Mouse (Mus musculus): Measurements from ENCODE around the gene Krt18. TPM values are rescaled to one million over a fixed set of nuclear protein-coding genes. Genes with fewer than 3 reads are reported as not detected.
A peak's percentile ranks its signal among the peaks of the same experiment; 100 is the strongest.
"Not testable (repeated sequence)": the region's sequence is repeated elsewhere in the genome, so short reads cannot be mapped to it uniquely, and the experiment has no call there.

Gene Krt18
- polyA plus RNA-seq (2016; fragmentation: Nextera tagmentation; extraction: Ambion mirVana), result 47.5 and 50.6 TPM in 2 replicates

- Histone ChIP-seq H3K27me3 (peaks cover 40% of the 10 kb centered on the region), H3K9me3 (no peaks in the 10 kb centered on the region), H3K4me3 (peak within 1 kb of the TSS; percentile 40), H3K27ac (0 out of 2 replicates have a peak within 1 kb of the TSS, but pooled peaks have one; percentile 30), H3K36me3 (no peaks in the 10 kb centered on the region), H3K4me1 (peaks cover 19% of the 10 kb centered on the region), H3K4me2 (replicated peaks) (peak within 1 kb of the TSS; percentile 59), H3K9ac (peak within 1 kb of the TSS; percentile 59)
- no peak for ATAC-seq (ENCODE audit: insufficient number of reproducible peaks, insufficient read depth, low FRiP score, low TSS enrichment)
- WGBS, result under 1% methylated on average over 28 of the region's 28 CpGs
Measured at GRCm38 (mm10) chr15:102028040-102028439, at the start of gene Krt18. Gene Krt18, plus strand, starts transcription at chr15:102028180.

GRCm38 (mm10) chr15:101980849-101981248, 47.1 kb upstream of the Krt18 start:
- H3K4me3 ChIP-seq, result no peak overlapping the region
- H3K4me2 ChIP-seq (replicated peaks), result no peak overlapping the region
- H3K9ac ChIP-seq, result no peak overlapping the region
- no peak overlapping the region for H3K27ac ChIP-seq
- 59% methylated on average over 6 of the region's 6 CpGs for WGBS
- H3K36me3 ChIP-seq, result no peaks in the 10 kb centered on the region
- H3K9me3 ChIP-seq, result no peaks in the 10 kb centered on the region
- peaks cover 24% of the 10 kb centered on the region for H3K4me1 ChIP-seq
- no peak for ATAC-seq (ENCODE audit: insufficient number of reproducible peaks, insufficient read depth, low FRiP score, low TSS enrichment)
- no peaks in the 10 kb centered on the region for H3K27me3 ChIP-seq

DNA sequence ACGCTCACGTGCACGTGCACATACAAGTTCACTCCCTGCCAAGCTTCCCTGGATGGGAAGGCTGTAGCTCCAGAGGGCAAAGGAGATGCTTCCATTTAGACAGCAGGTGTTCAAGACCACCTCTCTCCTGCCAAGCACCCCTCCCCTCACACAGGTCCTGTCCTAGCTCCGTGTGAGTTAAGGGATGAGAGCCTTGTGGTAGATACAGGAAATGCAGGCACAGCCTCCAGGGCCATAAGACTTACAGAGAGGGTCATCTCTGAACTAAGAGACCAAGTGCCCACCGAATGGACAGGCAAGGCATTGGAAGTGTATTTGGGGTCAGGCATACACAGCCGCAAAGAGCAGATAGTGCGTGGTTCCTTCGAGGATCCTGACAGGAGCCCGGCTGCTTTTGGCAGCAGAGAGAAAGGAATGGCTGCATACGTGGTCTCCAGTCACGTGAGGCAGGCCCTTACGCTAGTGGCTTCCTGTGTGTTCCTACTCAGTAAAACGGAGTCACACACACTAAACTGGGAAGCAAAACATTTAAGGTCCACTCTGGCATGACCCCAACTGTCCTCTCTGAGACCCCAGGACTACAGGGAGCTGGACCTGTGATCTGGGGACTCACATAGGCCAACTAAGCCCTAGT, 44.5 kb upstream of the Krt18 start:
- no peak for ATAC-seq (ENCODE audit: insufficient number of reproducible peaks, insufficient read depth, low FRiP score, low TSS enrichment)
- H3K4me3 ChIP-seq, result peak overlapping the region; percentile 26; the same call in 1 of the 2 replicates
- H3K9me3 ChIP-seq, result no peaks in the 10 kb centered on the region
- peaks cover 2% of the 10 kb centered on the region for H3K4me1 ChIP-seq
- peak overlapping the region; percentile 48 for H3K4me2 ChIP-seq (replicated peaks)
- peak overlapping the region; percentile 66 for H3K27ac ChIP-seq
- WGBS, result 77% methylated on average over 13 of the region's 13 CpGs
- H3K9ac ChIP-seq, result no peak overlapping the region
- no peaks in the 10 kb centered on the region for H3K27me3 ChIP-seq
- H3K36me3 ChIP-seq, result no peaks in the 10 kb centered on the region

DNA sequence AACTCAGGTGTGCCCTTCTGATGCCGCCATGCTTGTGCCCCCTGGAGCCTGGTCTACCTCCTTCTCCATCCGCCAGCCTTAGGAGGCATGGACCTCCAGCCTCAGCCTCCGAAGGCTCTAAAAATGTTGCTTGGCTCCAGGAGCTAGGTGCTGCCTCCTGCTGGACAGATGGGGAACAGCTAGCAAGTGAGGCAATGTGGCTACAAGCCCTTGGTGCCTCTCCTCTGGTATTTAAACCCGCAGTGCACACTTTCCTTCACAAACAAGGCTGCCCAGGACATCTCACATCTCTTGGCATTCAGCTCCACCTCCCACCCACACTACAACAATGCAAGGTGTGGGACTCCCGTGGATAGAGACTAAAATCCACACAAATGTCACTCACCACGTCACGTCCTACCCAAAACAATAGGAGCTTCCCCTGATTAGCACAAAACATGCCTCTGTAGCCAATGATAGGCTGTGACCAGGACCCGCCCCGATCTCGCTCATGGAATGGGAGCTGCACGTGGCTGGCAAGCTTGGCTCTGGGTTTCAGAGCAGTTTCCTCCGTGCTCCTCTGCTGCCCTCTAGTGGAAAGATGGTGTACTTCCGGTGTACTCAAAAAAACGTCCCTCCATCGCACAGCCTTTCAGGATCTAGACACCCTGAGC, 43.9 kb upstream of the Krt18 start:
- Histone ChIP-seq H3K27me3 (no peaks in the 10 kb centered on the region), H3K4me2 (replicated peaks) (peak overlapping the region; percentile 48), H3K9me3 (no peaks in the 10 kb centered on the region), H3K36me3 (no peaks in the 10 kb centered on the region), H3K4me3 (peak overlapping the region; percentile 26), H3K27ac (peak overlapping the region; percentile 66), H3K9ac (no peak overlapping the region), H3K4me1 (peaks cover 5% of the 10 kb centered on the region)
- WGBS, result 2% methylated on average over 15 of the region's 15 CpGs
- peak; percentile 90 for ATAC-seq (ENCODE audit: insufficient number of reproducible peaks, insufficient read depth, low FRiP score, low TSS enrichment)

DNA sequence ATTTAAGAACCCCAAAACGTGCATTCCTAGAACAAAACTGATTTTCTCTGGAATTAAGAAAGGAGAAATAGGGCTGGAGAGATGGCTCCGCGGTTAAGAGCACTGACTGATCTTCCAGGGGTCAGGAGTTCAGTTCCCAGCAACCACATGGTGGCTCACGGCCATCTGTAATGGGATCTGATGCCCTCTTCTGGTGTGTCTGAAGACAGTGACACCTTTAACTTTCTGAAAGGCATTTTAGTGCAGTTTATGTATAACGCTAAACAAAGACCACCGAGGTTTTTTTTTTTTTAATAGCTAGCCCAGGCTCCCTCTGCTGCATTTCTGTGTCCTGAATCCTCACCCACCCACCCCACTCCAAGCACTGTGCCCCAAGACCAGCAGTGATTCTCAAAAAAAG, 43.2 kb upstream of the Krt18 start:
- no peak for ATAC-seq (ENCODE audit: insufficient number of reproducible peaks, insufficient read depth, low FRiP score, low TSS enrichment)
- peaks cover 5% of the 10 kb centered on the region for H3K4me1 ChIP-seq
- peak overlapping the region; percentile 48 for H3K4me2 ChIP-seq (replicated peaks)
- no peaks in the 10 kb centered on the region for H3K36me3 ChIP-seq
- no peaks in the 10 kb centered on the region for H3K27me3 ChIP-seq
- WGBS, result 15% methylated on average over 6 of the region's 6 CpGs
- no peak overlapping the region for H3K27ac ChIP-seq
- H3K9me3 ChIP-seq, result no peaks in the 10 kb centered on the region
- H3K9ac ChIP-seq, result 0 out of 2 replicates have a peak overlapping the region, but pooled peaks have one; percentile 36
- no peak overlapping the region for H3K4me3 ChIP-seq

DNA sequence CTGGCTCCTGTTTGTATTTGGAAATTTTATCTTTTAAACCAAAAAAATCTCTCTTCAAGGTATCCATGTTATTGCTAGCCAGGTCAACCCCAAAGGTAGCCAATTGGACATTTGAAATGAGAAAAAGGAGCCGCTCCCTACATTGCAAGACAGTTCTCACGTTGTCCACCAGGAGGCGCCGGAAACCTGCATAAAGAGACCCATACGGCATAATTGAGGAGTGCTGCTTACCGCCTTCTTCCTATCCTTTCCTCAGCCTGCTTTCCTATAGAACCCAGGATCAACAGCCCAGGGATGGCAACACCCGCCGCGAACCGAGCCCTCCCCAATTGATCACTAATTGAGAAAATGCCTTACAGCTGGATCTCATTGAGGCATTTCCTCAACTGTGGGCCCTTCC, 39.9 kb upstream of the Krt18 start:
- Histone ChIP-seq H3K27me3 (no peaks in the 10 kb centered on the region), H3K9me3 (no peaks in the 10 kb centered on the region), H3K4me1 (peaks cover 5% of the 10 kb centered on the region), H3K36me3 (no peaks in the 10 kb centered on the region), H3K4me3 (no peak overlapping the region), H3K27ac (no peak overlapping the region), H3K4me2 (replicated peaks) (no peak overlapping the region), H3K9ac (no peak overlapping the region)
- no peak for ATAC-seq (ENCODE audit: insufficient number of reproducible peaks, insufficient read depth, low FRiP score, low TSS enrichment)
- WGBS, result 0% methylated on average over 10 of the region's 10 CpGs

DNA sequence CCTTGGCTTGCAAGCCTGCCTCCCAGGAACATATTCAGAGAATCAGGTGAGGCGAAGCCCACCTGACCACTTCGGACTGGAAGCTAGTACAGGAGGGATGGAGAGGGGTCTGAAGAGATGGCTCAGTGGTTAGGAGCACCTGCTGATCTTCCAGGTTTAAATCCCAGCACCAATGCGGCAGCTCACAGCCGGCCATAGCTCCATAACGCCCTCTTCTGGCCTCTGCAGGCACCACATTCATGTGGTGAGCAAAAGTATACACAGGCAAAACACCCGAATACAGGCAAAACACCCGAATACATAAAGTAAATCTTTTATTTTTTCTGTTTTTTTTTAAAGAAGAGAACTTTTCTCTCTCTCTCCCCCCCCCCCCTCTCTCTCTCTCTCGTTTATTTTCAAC, 39.3 kb upstream of the Krt18 start:
- no peak for ATAC-seq (ENCODE audit: insufficient number of reproducible peaks, insufficient read depth, low FRiP score, low TSS enrichment)
- Histone ChIP-seq H3K36me3 (no peaks in the 10 kb centered on the region), H3K4me1 (peaks cover 5% of the 10 kb centered on the region), H3K4me2 (replicated peaks) (no peak overlapping the region), H3K9ac (no peak overlapping the region), H3K4me3 (no peak overlapping the region), H3K9me3 (no peaks in the 10 kb centered on the region), H3K27me3 (no peaks in the 10 kb centered on the region), H3K27ac (no peak overlapping the region)
- WGBS, result 65% methylated on average over 8 of the region's 8 CpGs

GRCm38 (mm10) chr15:101990946-101991345, 37.0 kb upstream of the Krt18 start:
- Histone ChIP-seq H3K9me3 (peaks cover 5% of the 10 kb centered on the region; the same call in 1 of the 2 replicates), H3K4me3 (no peak overlapping the region), H3K4me1 (peaks cover 5% of the 10 kb centered on the region), H3K9ac (no peak overlapping the region), H3K27me3 (no peaks in the 10 kb centered on the region), H3K27ac (no peak overlapping the region), H3K4me2 (replicated peaks) (no peak overlapping the region), H3K36me3 (no peaks in the 10 kb centered on the region)
- no peak for ATAC-seq (ENCODE audit: insufficient number of reproducible peaks, insufficient read depth, low FRiP score, low TSS enrichment)
- WGBS, result 88% methylated on average over 6 of the region's 6 CpGs

DNA sequence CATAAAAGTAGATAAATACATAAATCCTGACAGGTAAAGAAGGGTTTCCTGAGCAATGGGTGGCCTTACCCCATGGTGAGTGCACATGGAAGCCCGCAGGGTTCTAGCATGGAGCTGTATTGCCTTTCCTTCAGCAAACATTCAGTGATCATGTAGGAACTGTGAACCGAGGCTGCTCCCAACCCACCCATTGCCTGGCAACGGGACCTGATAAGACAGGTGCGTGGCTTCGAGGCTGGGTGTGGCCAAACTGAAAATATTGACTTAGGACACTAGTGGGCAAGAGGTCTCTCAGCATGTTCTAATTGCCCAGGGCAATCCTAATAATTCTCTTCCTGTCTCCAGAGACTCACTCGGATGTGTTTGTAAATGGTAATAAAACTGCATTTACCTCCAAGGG, 33.6 kb upstream of the Krt18 start:
- 88% methylated on average over 6 of the region's 6 CpGs for WGBS
- ATAC-seq (ENCODE audit: insufficient number of reproducible peaks, insufficient read depth, low FRiP score, low TSS enrichment), result no peak

DNA sequence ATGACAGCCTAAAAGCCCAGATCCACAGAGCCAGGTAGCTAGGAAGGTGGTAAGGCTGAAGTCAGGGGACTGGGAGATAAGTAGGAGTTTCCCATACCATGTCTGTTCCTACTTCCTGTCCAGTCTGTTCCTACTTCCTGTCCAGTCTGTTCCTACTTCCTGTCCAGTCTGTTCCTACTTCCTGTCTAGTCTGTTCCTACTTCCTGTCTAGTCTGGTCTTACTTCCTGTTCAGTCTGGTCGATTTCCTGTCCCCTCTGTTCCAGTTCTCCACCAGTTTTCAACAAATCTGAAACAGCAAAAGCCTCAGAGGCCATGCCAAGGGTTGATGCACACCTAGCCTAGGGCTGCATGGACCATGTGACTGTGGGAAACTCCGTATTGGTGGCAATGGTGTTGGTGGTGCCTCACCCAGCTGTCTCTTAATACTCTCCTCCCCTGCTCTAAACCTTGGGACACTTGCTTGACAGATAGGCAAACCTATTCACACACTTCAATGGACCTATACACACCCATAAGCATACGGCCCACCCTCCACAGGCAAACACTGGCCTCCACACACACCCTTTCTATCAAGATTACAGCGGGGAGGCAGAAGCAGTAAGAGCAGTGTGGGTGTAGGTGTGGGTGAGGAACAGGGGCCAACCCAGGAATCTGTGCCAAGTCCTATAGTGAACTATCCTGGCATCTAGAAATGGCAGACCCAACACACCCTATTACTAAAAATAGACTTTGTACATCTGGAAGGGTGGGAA, 32.3 kb upstream of the Krt18 start:
- H3K36me3 ChIP-seq, result no peaks in the 10 kb centered on the region
- no peak for ATAC-seq (ENCODE audit: insufficient number of reproducible peaks, insufficient read depth, low FRiP score, low TSS enrichment)
- WGBS, result 87% methylated on average over 4 of the region's 4 CpGs
- no peaks in the 10 kb centered on the region for H3K4me1 ChIP-seq
- H3K27me3 ChIP-seq, result 0 out of 2 replicates have a peak, but pooled peaks cover 4% of the 10 kb centered on the region
- no peak overlapping the region for H3K4me2 ChIP-seq (replicated peaks)
- H3K27ac ChIP-seq, result no peak overlapping the region
- H3K9me3 ChIP-seq, result peaks cover 5% of the 10 kb centered on the region; the same call in 1 of the 2 replicates
- no peak overlapping the region for H3K4me3 ChIP-seq
- H3K9ac ChIP-seq, result no peak overlapping the region

More for the DNA sequence above, 33.6 kb upstream of the Krt18 start:
- Histone ChIP-seq H3K9me3 (peaks cover 5% of the 10 kb centered on the region; the same call in 1 of the 2 replicates), H3K4me2 (replicated peaks) (no peak overlapping the region), H3K27ac (no peak overlapping the region), H3K9ac (no peak overlapping the region), H3K4me1 (no peaks in the 10 kb centered on the region), H3K27me3 (0 out of 2 replicates have a peak, but pooled peaks cover 4% of the 10 kb centered on the region), H3K4me3 (no peak overlapping the region), H3K36me3 (no peaks in the 10 kb centered on the region)

DNA sequence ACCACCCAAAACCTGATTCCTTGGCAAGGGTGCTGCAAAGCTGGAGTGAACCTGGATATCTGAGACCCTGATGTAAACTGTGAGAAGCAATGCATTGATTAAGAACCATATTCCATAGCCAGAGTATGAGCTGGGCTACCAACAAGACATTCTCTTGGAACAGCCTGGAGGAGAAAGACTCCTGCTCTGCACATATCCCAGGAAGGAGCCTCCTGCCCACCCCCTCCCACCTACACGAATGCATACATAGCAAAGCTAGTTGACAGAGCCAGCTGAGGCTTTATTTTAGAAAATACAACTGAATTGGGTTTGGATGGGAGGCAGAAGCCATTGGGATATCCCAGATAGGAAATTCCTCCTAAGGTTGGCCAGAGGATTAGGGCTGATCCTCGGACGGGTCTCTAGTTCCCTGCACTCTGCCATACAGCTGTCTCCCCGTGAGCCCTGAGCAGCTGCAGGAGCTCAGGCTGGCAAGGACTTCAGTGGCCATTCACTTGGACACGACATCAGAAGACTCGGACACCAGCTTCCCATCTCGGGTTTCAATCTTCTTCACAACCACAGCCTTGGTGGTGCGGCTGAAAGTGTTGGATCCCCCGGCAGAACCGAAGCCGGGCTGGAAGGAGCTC, 31.4 kb upstream of the Krt18 start:
- not testable (repeated sequence) for H3K4me1 ChIP-seq; ATAC-seq (ENCODE audit: insufficient number of reproducible peaks, insufficient read depth, low FRiP score, low TSS enrichment); H3K9me3 ChIP-seq; H3K36me3 ChIP-seq; H3K27me3 ChIP-seq; H3K4me2 ChIP-seq (replicated peaks); H3K9ac ChIP-seq; H3K4me3 ChIP-seq; H3K27ac ChIP-seq
- 76% methylated on average over 11 of the region's 11 CpGs for WGBS
